Mouse (Mus musculus) bone marrow, adult 2 months (tissue): Measurements from ENCODE around the gene Pdlim5. TPM values are rescaled to one million over a fixed set of nuclear protein-coding genes. Genes with fewer than 3 reads are reported as not detected.

Experiments
- H3K27ac ChIP-seq: fragments of 200-500 bp; 2 replicates; pipeline ENCODE4 v1.5.1; 2012; ENCODE audit warnings: low read depth, mild to moderate bottlenecking, control low read depth, inconsistent platforms, low read length; ENCODE audit not compliant: control insufficient read depth, poor library complexity, insufficient read depth
- H3K4me1 ChIP-seq: fragments of 200-500 bp; 2 replicates; pipeline ENCODE4 v1.6.1; 2011; ENCODE audit warnings: low read length; ENCODE audit not compliant: control insufficient read depth, insufficient read depth
- H3K4me3 ChIP-seq: fragments of 200-500 bp; replicated peaks from 2 replicates; pipeline ENCODE3; 2011; ENCODE audit warnings: mild to moderate bottlenecking, low read depth, low read length, control low read depth; ENCODE audit not compliant: control insufficient read depth
- CTCF ChIP-seq: fragments of 200-500 bp; IDR thresholded peaks from 2 replicates; pipeline ENCODE4 v1.5.1; 2011; ENCODE audit warnings: low read length, control low read depth; ENCODE audit not compliant: control insufficient read depth, insufficient read depth
- POLR2A ChIP-seq: fragments of 200-500 bp; IDR thresholded peaks from 2 replicates; pipeline ENCODE4 v1.6.1; 2011; ENCODE audit warnings: low read depth, mild to moderate bottlenecking, control low read depth, low read length, borderline replicate concordance; ENCODE audit not compliant: control insufficient read depth
- WGBS: fragments of 180-500 bp; shearing (Covaris S2); methylation state at CpG from one replicate; pipeline ENCODE4 v1.1.7; 2018; 5-methylcytosine and 5-hydroxymethylcytosine counted together
- polyA plus RNA-seq: library from polyadenylated mRNA; stranded (reverse); fragments of >200 nt; gene quantifications from 2 replicates; pipeline ENCODE4 v1.2.4, GENCODE M21; 2011; ENCODE audit warnings: low replicate concordance; ENCODE audit not compliant: missing spikeins, insufficient read depth, insufficient read length

Pdlim5 gene
- polyA plus RNA-seq, 1 experiment = 11.7 TPM

DNA sequence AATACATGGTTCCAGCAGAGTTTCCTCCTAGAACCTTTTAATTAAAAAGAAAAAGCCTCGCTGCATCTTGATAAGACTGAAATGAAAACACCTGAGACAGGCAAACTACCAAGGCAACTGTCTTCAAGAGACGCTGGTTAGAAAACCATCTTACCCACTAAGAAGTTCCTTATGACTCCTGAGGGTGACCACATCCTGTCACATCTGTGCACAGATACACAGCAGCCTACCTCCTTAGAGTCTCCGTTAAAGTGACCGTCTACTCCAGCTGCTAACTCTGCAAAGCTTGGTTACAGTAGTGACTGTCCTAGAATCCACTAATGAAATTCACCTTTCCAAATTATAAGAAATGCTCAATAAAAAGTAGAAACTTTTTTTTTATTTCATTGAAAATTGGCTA is 38.8 kb downstream of the Pdlim5 start:
- 12% methylated on average over 4 of the region's 4 CpGs for WGBS
- TF ChIP-seq POLR2A (no peak), CTCF (no peak)
- no peak overlapping the region for H3K27ac ChIP-seq
- no peaks in the 10 kb centered on the region for H3K4me1 ChIP-seq
- no peak overlapping the region for H3K4me3 ChIP-seq

- WGBS = 51% methylated on average over 1 of the region's 1 CpGs
- TF ChIP-seq POLR2A (no peak), CTCF (no peak)
- H3K27ac ChIP-seq = no peak overlapping the region
- no peak overlapping the region for H3K4me3 ChIP-seq
- H3K4me1 ChIP-seq = no peaks in the 10 kb centered on the region
Observed at GRCm38 (mm10) chr3:142353218-142353617, 42.3 kb downstream of the Pdlim5 start.

DNA sequence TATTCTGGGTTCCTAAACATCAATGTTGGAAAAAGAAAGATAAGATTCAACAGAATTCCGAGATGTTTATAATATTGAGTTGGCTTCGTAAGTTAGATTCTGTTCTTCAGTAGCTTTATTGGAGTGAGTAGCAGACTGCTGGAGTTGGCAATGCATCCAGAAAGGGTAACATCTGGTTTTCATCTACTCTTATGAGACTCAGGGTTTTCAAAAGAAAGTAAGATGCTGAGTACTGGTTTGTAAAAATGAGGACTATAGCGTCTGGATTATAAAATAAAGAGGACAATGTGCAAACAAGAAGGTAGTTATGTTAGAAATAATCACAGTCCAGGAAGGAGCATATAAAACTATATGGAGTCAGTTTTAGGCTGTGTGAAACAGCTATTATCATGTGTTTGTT is 45.0 kb downstream of the Pdlim5 start:
- Histone ChIP-seq H3K27ac (no peak overlapping the region), H3K4me3 (no peak overlapping the region), H3K4me1 (no peaks in the 10 kb centered on the region)
- TF ChIP-seq POLR2A = no peak
- TF ChIP-seq CTCF = no peak
- WGBS = 84% methylated on average over 3 of the region's 3 CpGs

DNA sequence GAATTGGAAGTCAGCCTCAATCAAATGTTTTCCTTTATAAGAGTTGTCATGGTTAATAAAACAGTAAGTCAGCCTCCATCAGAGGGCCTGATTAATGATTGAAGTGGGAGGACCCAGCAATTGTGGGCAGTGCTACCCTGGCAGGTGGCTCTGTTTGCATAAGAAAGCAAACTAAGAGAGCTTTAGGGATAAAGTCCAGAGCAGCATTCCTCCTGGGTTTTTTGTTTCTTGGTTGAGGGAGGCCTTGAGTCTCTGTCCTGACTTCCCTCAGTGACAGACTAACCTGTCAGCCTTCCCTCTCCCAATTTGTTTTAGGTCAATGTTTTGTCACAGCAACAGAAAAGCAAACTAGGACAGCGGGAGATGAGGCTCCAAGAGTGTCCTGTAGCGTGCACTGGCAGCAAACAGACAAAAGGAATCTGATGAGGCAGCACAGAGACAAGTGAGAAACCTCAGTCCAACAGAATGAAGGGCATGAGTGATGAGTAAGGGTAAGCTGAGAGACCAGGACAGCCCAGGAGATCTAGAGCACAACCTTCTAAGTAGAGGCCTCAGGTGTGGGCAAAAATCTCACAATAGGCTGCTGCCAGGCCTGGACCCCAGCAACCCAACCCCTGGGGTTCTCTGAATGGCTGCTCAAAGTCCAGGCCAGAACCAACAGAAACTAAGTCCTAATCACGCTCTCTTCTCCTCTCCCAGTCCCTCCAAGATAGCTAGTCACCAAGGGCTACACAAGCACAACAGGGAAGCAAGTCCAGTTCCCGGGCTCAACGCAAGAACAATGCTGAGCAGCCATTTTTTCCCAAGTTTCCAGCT is 46.5 kb downstream of the Pdlim5 start:
- 92% methylated on average over 5 of the region's 5 CpGs for WGBS
- Histone ChIP-seq H3K4me1 (no peaks in the 10 kb centered on the region), H3K4me3 (no peak overlapping the region), H3K27ac (no peak overlapping the region)
- TF ChIP-seq CTCF = no peak
- TF ChIP-seq POLR2A = no peak

DNA sequence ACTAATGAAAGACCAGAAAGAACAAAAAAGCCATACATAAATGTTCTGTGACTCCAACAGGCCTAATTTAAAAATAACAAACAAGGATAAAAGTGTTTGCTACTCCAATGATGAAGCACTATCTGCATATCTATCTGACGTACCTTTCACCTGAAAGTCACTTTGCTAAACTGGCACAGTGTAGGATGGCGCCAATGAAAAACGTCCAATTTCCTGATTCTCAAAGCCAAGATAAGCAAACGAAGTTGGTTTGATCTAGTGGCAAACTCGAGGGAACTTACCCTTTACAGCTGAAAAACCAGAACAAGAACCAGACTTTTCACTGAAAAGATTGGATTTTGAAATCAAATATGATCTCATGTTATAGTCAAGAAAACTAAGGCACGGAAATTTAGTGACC is 49.2 kb downstream of the Pdlim5 start:
- WGBS = 63% methylated on average over 6 of the region's 6 CpGs
- Histone ChIP-seq H3K4me1 (no peaks in the 10 kb centered on the region), H3K4me3 (no peak overlapping the region), H3K27ac (no peak overlapping the region)
- TF ChIP-seq CTCF (no peak), POLR2A (no peak)

DNA sequence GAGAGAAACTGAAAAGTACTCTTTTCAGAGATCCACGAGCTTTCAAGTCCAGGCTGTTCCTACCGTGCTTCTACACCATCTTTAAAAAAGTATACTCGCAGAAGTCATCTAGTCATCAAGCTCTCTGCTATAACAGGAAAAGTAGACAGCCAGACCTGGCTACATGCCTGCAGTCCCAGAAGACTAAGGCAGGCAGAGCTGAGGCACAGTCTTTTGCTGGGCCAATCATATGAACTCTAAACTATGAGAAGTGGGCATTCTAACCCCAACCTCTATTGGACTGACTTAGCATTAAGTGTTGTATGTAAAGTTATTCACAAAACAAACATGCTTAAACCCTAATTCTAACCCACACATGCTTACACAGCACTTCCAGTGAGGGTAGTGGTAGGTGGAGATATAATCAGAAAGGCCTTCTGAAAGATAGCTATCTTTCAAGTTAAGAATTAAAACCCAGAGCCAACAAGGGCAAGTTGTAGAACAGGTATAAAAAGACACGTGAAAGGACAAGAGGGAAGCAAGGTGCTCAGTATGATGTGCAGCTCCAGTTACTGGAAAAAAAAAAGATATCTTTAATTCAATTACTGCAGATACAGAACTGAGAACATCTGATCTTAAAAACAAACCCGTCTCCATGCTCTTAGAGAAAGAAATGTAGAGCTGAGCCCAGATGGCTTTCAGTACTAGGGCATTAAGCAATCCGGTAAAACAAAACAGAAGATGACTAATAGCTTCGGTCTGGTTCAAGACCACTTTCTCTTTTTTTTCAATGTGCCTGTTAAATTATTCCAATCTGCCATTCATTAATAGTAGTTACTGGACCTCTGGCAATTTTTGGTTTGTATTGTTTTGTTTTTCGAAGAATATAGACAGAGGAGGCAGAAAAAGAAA is 50.0 kb downstream of the Pdlim5 start:
- Histone ChIP-seq H3K4me3 (no peak overlapping the region), H3K4me1 (no peaks in the 10 kb centered on the region), H3K27ac (no peak overlapping the region)
- 82% methylated on average over 8 of the region's 8 CpGs for WGBS
- TF ChIP-seq POLR2A (no peak), CTCF (no peak)

DNA sequence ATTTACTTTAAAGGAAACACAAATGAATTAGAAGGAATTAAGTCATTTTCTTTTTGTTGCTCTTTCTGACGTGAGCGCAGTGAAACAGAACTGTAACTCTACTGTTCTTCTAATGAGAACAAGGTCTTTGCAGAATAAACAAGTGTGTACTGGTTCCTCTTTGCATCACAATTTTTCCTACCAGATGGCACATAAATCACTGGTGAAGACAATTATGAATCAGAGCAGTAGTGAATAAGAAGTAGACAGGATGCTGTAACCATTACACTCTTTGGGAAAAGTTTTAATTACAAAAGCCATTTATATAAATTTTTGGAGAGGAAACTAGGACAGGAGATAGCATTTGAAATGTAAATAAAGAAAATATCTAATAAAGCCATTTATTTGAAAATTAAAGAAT is 51.7 kb downstream of the Pdlim5 start:
- Histone ChIP-seq H3K4me1 (no peaks in the 10 kb centered on the region), H3K4me3 (no peak overlapping the region), H3K27ac (no peak overlapping the region)
- WGBS = 91% methylated on average over 2 of the region's 2 CpGs
- TF ChIP-seq POLR2A = no peak
- TF ChIP-seq CTCF = no peak

DNA sequence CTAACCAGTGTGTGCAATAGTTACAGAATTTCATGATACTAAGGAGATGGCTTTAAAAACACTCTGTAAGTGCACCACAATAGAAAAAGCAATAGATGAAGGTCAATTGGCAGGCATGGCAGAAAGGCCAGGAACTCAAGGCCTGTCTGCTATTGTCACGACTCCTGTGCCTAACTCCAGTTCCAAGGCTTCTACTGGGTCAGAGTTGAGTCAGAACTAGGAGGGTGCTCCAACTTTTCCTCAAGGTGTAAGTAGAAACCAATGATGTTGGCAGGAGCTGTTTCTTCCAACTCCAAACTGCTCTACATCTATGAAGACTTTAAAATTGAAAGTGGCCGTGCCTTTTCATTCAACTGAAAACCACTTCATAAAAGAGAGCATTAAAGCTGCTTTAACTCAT is 54.8 kb downstream of the Pdlim5 start:
- TF ChIP-seq POLR2A (no peak), CTCF (no peak)
- Histone ChIP-seq H3K4me3 (no peak overlapping the region), H3K27ac (no peak overlapping the region), H3K4me1 (no peaks in the 10 kb centered on the region)
- 79% methylated on average over 2 of the region's 2 CpGs for WGBS
